Mouse (Mus musculus): ENCODE data around the gene Flrt1. TPM values are rescaled to one million over a fixed set of nuclear protein-coding genes. Genes with fewer than 3 reads are reported as not detected.

The Flrt1 gene
- polyA plus RNA-seq, 1 experiment from 2014 or later, result 0.82 TPM

GRCm38 (mm10) chr19:7069781-7070763, 35.5 kb downstream of the Flrt1 start:
- WGBS, result 32% methylated on average over 34 of the region's 35 CpGs
- no peak overlapping the region for H3K9ac ChIP-seq (ENCODE audit: low read depth, low read length)
- H3K36me3 ChIP-seq (ENCODE audit: control insufficient read depth, insufficient read depth), result no peaks in the 10 kb centered on the region
- peak overlapping the region; percentile 38; the same call in 1 of the 2 replicates for H3K4me2 ChIP-seq (replicated peaks; ENCODE audit: low read depth)
- no peak for ATAC-seq
- H3K27ac ChIP-seq (ENCODE audit: low read depth, low read length), result no peak overlapping the region
- no peak overlapping the region for H3K4me3 ChIP-seq (ENCODE audit: low read depth, low read length)
- no peaks in the 10 kb centered on the region for H3K9me3 ChIP-seq (ENCODE audit: control insufficient read depth)
- peaks cover 6% of the 10 kb centered on the region; the same call in 1 of the 2 replicates for H3K27me3 ChIP-seq (replicated peaks; ENCODE audit: control insufficient read depth, insufficient read depth, low read length)
- 0 out of 2 replicates have a peak, but pooled peaks cover 4% of the 10 kb centered on the region for H3K4me1 ChIP-seq (replicated peaks; ENCODE audit: control insufficient read depth, insufficient read depth, low read length)
- no peak for TF ChIP-seq CTCF (IDR thresholded peaks at IDR 0.05; ENCODE audit: low read depth)

GRCm38 (mm10) chr19:7068661-7069531, 36.6 kb downstream of the Flrt1 start:
- 72% methylated on average over 11 of the region's 11 CpGs for WGBS

GRCm38 (mm10) chr19:7068136-7068535, 37.4 kb downstream of the Flrt1 start:
- peaks cover 6% of the 10 kb centered on the region; the same call in 1 of the 2 replicates for H3K27me3 ChIP-seq (replicated peaks; ENCODE audit: control insufficient read depth, insufficient read depth, low read length)
- TF ChIP-seq CTCF (IDR thresholded peaks at IDR 0.05; ENCODE audit: low read depth), result peak; percentile 89
- H3K36me3 ChIP-seq (ENCODE audit: control insufficient read depth, insufficient read depth), result no peaks in the 10 kb centered on the region
- 0 out of 2 replicates have a peak, but pooled peaks cover 4% of the 10 kb centered on the region for H3K4me1 ChIP-seq (replicated peaks; ENCODE audit: control insufficient read depth, insufficient read depth, low read length)
- no peak overlapping the region for H3K4me2 ChIP-seq (replicated peaks; ENCODE audit: low read depth)
- H3K9ac ChIP-seq (ENCODE audit: low read depth, low read length), result no peak overlapping the region
- no peaks in the 10 kb centered on the region for H3K9me3 ChIP-seq (ENCODE audit: control insufficient read depth)
- H3K27ac ChIP-seq (ENCODE audit: low read depth, low read length), result no peak overlapping the region
- H3K4me3 ChIP-seq (ENCODE audit: low read depth, low read length), result no peak overlapping the region
- 8% methylated on average over 14 of the region's 14 CpGs for WGBS
- ATAC-seq, result no peak

More at GRCm38 (mm10) chr19:7068661-7069531, 36.6 kb downstream of the Flrt1 start:
- Histone ChIP-seq H3K27me3 (replicated peaks; ENCODE audit: control insufficient read depth, insufficient read depth, low read length) (peaks cover 6% of the 10 kb centered on the region; the same call in 1 of the 2 replicates), H3K9me3 (ENCODE audit: control insufficient read depth) (no peaks in the 10 kb centered on the region), H3K4me1 (replicated peaks; ENCODE audit: control insufficient read depth, insufficient read depth, low read length) (0 out of 2 replicates have a peak, but pooled peaks cover 4% of the 10 kb centered on the region), H3K9ac (ENCODE audit: low read depth, low read length) (no peak overlapping the region), H3K4me3 (ENCODE audit: low read depth, low read length) (no peak overlapping the region), H3K27ac (ENCODE audit: low read depth, low read length) (no peak overlapping the region), H3K4me2 (replicated peaks; ENCODE audit: low read depth) (no peak overlapping the region), H3K36me3 (ENCODE audit: control insufficient read depth, insufficient read depth) (no peaks in the 10 kb centered on the region)
- peak; percentile 37 for TF ChIP-seq CTCF (IDR thresholded peaks at IDR 0.05; ENCODE audit: low read depth)
- ATAC-seq, result no peak

GRCm38 (mm10) chr19:7067344-7068050, 38.0 kb downstream of the Flrt1 start:
- Histone ChIP-seq H3K36me3 (ENCODE audit: control insufficient read depth, insufficient read depth) (no peaks in the 10 kb centered on the region), H3K9ac (ENCODE audit: low read depth, low read length) (no peak overlapping the region), H3K27me3 (replicated peaks; ENCODE audit: control insufficient read depth, insufficient read depth, low read length) (peaks cover 6% of the 10 kb centered on the region; the same call in 1 of the 2 replicates), H3K4me1 (replicated peaks; ENCODE audit: control insufficient read depth, insufficient read depth, low read length) (0 out of 2 replicates have a peak, but pooled peaks cover 4% of the 10 kb centered on the region), H3K4me2 (replicated peaks; ENCODE audit: low read depth) (no peak overlapping the region), H3K9me3 (ENCODE audit: control insufficient read depth) (no peaks in the 10 kb centered on the region), H3K27ac (ENCODE audit: low read depth, low read length) (no peak overlapping the region), H3K4me3 (ENCODE audit: low read depth, low read length) (no peak overlapping the region)
- no peak for TF ChIP-seq CTCF (IDR thresholded peaks at IDR 0.05; ENCODE audit: low read depth)
- WGBS, result 55% methylated on average over 20 of the region's 20 CpGs
- no peak for ATAC-seq

GRCm38 (mm10) chr19:7066828-7067342, 38.6 kb downstream of the Flrt1 start:
- no peak for ATAC-seq
- WGBS, result 33% methylated on average over 7 of the region's 8 CpGs
- Histone ChIP-seq H3K4me1 (replicated peaks; ENCODE audit: control insufficient read depth, insufficient read depth, low read length) (0 out of 2 replicates have a peak, but pooled peaks cover 4% of the 10 kb centered on the region), H3K9me3 (ENCODE audit: control insufficient read depth) (no peaks in the 10 kb centered on the region), H3K36me3 (ENCODE audit: control insufficient read depth, insufficient read depth) (no peaks in the 10 kb centered on the region), H3K27me3 (replicated peaks; ENCODE audit: control insufficient read depth, insufficient read depth, low read length) (peaks cover 6% of the 10 kb centered on the region; the same call in 1 of the 2 replicates), H3K4me2 (replicated peaks; ENCODE audit: low read depth) (peak overlapping the region; percentile 21; the same call in 1 of the 2 replicates), H3K27ac (ENCODE audit: low read depth, low read length) (no peak overlapping the region), H3K9ac (ENCODE audit: low read depth, low read length) (no peak overlapping the region), H3K4me3 (ENCODE audit: low read depth, low read length) (no peak overlapping the region)
- TF ChIP-seq CTCF (IDR thresholded peaks at IDR 0.05; ENCODE audit: low read depth), result no peak
